Mouse (Mus musculus) limb, embryonic 13.5 days (tissue): ENCODE data around the gene Cant1. TPM values are rescaled to one million over a fixed set of nuclear protein-coding genes. Genes with fewer than 3 reads are reported as not detected.
"Not testable (repeated sequence)": the region's sequence is repeated elsewhere in the genome, so short reads cannot be mapped to it uniquely, and the experiment has no call there.

Source experiments
- ATAC-seq: fragments of 200-750 bp; cut with Nextera tagmentation; 2 replicates; pipeline ENCODE4 v1.8.0; 2017; ENCODE audit warnings: low read depth, moderate number of reproducible peaks, moderate TSS enrichment; ENCODE audit not compliant: low FRiP score
- H3K27ac ChIP-seq: fragments of 300-500 bp; sonication (generic); 2 replicates; pipeline ENCODE4 v1.5.1; 2015; ENCODE audit warnings: inconsistent platforms, mild to moderate bottlenecking, moderate library complexity
- H3K27me3 ChIP-seq: fragments of 300-500 bp; sonication (generic); 2 replicates; pipeline ENCODE4 v1.6.1; 2015; ENCODE audit warnings: mild to moderate bottlenecking, inconsistent platforms
- H3K36me3 ChIP-seq: fragments of 300-500 bp; sonication (generic); 2 replicates; pipeline ENCODE4 v1.6.1; 2015; ENCODE audit warnings: inconsistent platforms, mild to moderate bottlenecking, moderate library complexity
- H3K4me1 ChIP-seq: fragments of 300-500 bp; sonication (generic); 2 replicates; pipeline ENCODE4 v1.6.1; 2015; ENCODE audit warnings: inconsistent platforms
- H3K4me2 ChIP-seq: fragments of 300-500 bp; sonication (generic); replicated peaks from 2 replicates; pipeline ENCODE4 v1.6.1; 2015; ENCODE audit warnings: inconsistent platforms, mild to moderate bottlenecking, moderate library complexity
- H3K4me3 ChIP-seq: fragments of 300-500 bp; sonication (generic); 2 replicates; pipeline ENCODE4 v1.5.1; 2015; ENCODE audit warnings: moderate library complexity, mild to moderate bottlenecking, inconsistent platforms
- H3K9ac ChIP-seq: fragments of 300-500 bp; sonication (generic); 2 replicates; pipeline ENCODE4 v1.6.1; 2015; ENCODE audit warnings: mild to moderate bottlenecking, inconsistent platforms
- H3K9me3 ChIP-seq: fragments of 300-500 bp; sonication (generic); 2 replicates; pipeline ENCODE4 v1.6.1; 2016; ENCODE audit warnings: inconsistent platforms
- WGBS: fragments of 180-500 bp; shearing (Covaris S2); methylation state at CpG from one replicate; pipeline ENCODE4 v1.1.7; 2015; 5-methylcytosine and 5-hydroxymethylcytosine counted together
- polyA plus RNA-seq: library from polyadenylated mRNA; unstranded; fragments of >200 nt; fragmentation: Nextera tagmentation; extraction: Ambion mirVana; gene quantifications from 2 replicates; pipeline ENCODE4 v1.2.1, GENCODE M21; 2015

Cant1 gene
- polyA plus RNA-seq, 1 experiment from 2014 or later = 32.1 TPM

GRCm38 (mm10) chr11:118378656-118379055 lies 40.2 kb downstream of the Cant1 start:
- H3K9me3 ChIP-seq = no peaks in the 10 kb centered on the region
- H3K27ac ChIP-seq = no peak overlapping the region
- WGBS = 81% methylated on average over 6 of the region's 6 CpGs
- peaks cover 30% of the 10 kb centered on the region for H3K4me1 ChIP-seq
- no peak overlapping the region for H3K4me2 ChIP-seq
- no peak overlapping the region for H3K4me3 ChIP-seq
- no peaks in the 10 kb centered on the region for H3K27me3 ChIP-seq
- ATAC-seq = no peak
- no peak overlapping the region for H3K9ac ChIP-seq
- H3K36me3 ChIP-seq = no peaks in the 10 kb centered on the region

DNA sequence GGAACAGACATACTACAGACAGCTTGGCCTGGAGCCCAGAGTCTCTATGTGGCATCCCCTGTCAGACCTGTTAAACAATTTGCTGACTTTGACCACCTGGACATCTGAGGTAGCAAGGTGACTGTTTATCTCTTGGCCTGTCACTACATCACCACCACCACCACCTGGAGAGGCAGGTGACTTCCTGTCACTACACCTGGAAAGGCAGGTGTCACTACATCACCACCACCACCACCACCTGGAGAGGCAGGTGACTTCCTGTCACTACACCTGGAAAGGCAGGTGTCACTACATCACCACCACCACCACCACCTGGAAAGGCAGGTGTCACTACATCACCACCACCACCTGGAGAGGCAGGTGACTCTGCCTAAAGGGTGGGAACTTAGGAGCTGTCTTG lies 42.6 kb downstream of the Cant1 start:
- H3K27ac ChIP-seq, H3K27me3 ChIP-seq, H3K36me3 ChIP-seq, H3K4me3 ChIP-seq, H3K4me2 ChIP-seq, H3K9ac ChIP-seq, ATAC-seq, H3K9me3 ChIP-seq: not testable (repeated sequence)
- peaks cover 52% of the 10 kb centered on the region for H3K4me1 ChIP-seq

DNA sequence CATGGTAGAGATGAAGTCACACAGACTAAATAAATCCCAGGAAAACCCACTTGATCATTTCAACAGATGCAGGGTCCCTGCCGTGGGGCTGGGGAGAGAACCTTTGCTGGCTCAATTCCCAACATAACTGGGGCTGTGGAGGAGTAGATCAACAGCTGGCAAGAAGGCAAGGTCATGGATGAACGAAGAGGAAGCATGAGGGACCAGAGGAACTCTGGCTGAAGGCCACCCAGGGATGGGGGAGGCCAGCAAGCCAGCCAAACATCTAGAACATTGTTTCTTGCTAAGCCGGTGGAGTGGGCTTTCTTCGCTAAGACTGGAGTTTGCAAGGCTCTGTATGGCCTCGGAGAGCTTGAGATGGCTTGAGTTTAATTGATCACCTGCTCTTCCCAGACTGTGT lies 43.0 kb downstream of the Cant1 start:
- H3K4me1 ChIP-seq = peaks cover 55% of the 10 kb centered on the region
- ATAC-seq = 0 out of 2 replicates have a peak, but pooled peaks have one; percentile 37
- H3K36me3 ChIP-seq = no peaks in the 10 kb centered on the region
- no peak overlapping the region for H3K9ac ChIP-seq
- 73% methylated on average over 5 of the region's 5 CpGs for WGBS
- no peak overlapping the region for H3K4me2 ChIP-seq
- H3K27me3 ChIP-seq = no peaks in the 10 kb centered on the region
- no peak overlapping the region for H3K27ac ChIP-seq
- no peak overlapping the region for H3K4me3 ChIP-seq
- no peaks in the 10 kb centered on the region for H3K9me3 ChIP-seq

DNA sequence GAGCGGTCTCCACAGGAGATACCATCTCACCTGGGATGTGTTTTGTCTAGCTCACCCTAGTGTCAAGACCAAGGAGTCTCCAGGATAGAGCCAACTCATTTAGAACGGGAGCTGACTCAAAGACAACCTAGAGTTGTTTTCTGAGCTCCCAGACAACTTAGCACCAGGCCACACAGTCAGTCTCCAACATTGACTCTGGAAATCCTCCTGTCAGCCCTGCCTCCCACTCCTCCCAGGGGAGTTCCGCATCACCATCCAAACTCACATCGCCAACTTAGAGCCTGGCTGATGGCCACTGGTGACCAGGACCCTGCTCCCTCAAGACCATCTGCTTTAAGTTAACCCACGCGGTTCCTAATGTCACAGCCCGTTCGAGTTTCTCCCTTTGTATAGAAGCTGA lies 43.4 kb downstream of the Cant1 start:
- no peak for ATAC-seq
- WGBS = 65% methylated on average over 8 of the region's 8 CpGs
- Histone ChIP-seq H3K4me3 (no peak overlapping the region), H3K27me3 (no peaks in the 10 kb centered on the region), H3K4me1 (peaks cover 55% of the 10 kb centered on the region), H3K27ac (no peak overlapping the region), H3K4me2 (no peak overlapping the region), H3K36me3 (no peaks in the 10 kb centered on the region), H3K9me3 (no peaks in the 10 kb centered on the region), H3K9ac (no peak overlapping the region)

DNA sequence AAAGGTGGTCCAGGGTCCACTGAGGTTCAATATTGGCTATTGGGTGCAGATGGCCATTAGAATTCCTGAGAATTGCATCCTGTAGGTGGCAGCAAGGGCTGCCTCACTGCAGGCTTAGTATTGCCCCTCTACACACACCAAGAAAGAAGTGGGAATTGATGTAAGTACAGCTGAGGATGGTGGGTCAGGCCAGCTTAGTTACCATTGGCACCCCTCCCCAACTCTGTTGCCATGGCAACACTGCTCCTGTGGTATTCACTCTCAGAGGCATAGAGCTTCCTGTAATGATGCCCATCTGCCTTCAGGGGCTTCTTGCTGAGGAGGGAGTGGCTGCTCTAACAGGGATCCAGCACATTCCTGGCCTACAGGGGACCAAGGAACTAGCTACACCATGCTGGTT lies 43.9 kb downstream of the Cant1 start:
- Histone ChIP-seq H3K36me3 (no peaks in the 10 kb centered on the region), H3K4me3 (no peak overlapping the region), H3K27ac (no peak overlapping the region), H3K27me3 (no peaks in the 10 kb centered on the region), H3K4me2 (no peak overlapping the region), H3K9me3 (no peaks in the 10 kb centered on the region), H3K9ac (no peak overlapping the region), H3K4me1 (peaks cover 55% of the 10 kb centered on the region)
- no peak for ATAC-seq

DNA sequence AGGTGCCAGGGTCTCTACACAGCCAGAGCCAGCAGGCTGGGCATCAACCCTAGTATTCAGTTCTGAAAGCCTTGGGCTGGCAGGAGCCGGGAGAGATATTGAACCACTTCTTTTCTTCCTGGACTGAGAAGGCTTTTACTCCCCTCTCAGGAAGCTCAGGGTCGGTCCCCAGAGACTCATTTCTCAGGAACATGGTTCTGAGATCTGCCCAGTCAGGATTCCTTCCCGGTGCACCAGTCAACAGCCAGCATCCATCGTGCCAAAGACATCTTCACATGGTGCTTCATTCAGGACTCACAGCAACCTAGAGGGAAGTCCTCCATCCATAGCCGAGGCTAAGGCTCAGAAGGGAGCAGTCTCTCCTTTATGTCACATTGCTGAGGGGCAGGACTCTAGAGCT lies 44.4 kb downstream of the Cant1 start:
- no peak overlapping the region for H3K27ac ChIP-seq
- WGBS = 67% methylated on average over 5 of the region's 5 CpGs
- no peaks in the 10 kb centered on the region for H3K27me3 ChIP-seq
- H3K4me3 ChIP-seq = no peak overlapping the region
- peaks cover 54% of the 10 kb centered on the region for H3K4me1 ChIP-seq
- no peaks in the 10 kb centered on the region for H3K9me3 ChIP-seq
- no peak overlapping the region for H3K4me2 ChIP-seq
- no peak for ATAC-seq
- H3K9ac ChIP-seq = no peak overlapping the region
- no peaks in the 10 kb centered on the region for H3K36me3 ChIP-seq

DNA sequence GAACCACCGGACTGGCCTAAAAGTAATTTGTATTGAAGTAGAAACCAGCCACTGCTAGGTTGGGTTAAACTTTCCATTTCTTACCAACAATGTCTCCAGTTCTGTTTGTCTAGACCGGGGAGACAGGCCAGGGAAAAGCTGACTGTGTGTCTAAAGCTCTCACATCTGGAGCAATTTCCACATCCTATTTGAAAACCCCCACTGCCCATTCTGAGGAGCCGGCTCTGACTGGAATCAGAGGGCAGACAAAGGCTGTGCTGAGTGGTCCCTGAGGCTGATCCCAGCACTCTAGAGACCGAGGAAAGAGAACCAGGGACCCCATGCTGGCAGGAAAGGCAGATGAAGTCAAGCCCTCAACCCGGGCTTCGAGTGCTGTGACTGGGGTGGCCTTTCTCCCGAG lies 46.2 kb downstream of the Cant1 start:
- H3K9ac ChIP-seq = 0 out of 2 replicates have a peak overlapping the region, but pooled peaks have one; percentile 48

DNA sequence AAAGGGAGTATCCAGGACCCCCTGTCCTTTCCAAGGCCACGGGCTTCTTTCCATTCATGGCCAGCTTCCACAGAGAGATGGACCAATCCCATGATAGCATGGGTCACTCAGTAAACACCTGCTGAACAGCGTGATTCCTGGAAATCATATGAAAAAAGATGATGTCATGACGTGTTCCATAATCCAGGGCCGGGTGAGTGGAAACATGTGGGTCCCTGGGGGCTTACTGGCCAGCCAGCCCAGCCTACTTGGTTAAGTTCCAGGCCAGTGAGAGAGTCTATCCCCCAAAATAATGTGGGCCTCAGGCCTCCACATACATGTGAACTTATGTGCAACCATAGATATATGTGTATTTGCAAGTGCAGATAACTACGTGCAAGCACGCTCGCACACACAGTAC lies 47.0 kb downstream of the Cant1 start:
- Histone ChIP-seq H3K27ac (peak overlapping the region; percentile 74; the same call in 1 of the 2 replicates), H3K9ac (no peak overlapping the region), H3K4me3 (no peak overlapping the region), H3K4me1 (peaks cover 50% of the 10 kb centered on the region), H3K27me3 (no peaks in the 10 kb centered on the region), H3K4me2 (no peak overlapping the region), H3K9me3 (no peaks in the 10 kb centered on the region), H3K36me3 (no peaks in the 10 kb centered on the region)
- no peak for ATAC-seq
- 65% methylated on average over 7 of the region's 7 CpGs for WGBS

More for the DNA sequence above, 46.2 kb downstream of the Cant1 start:
- peaks cover 50% of the 10 kb centered on the region for H3K4me1 ChIP-seq
- no peak overlapping the region for H3K4me2 ChIP-seq
- 43% methylated on average over 7 of the region's 7 CpGs for WGBS
- no peaks in the 10 kb centered on the region for H3K36me3 ChIP-seq
- no peaks in the 10 kb centered on the region for H3K9me3 ChIP-seq
- H3K27me3 ChIP-seq = no peaks in the 10 kb centered on the region
- ATAC-seq = no peak
- no peak overlapping the region for H3K4me3 ChIP-seq
- H3K27ac ChIP-seq = peak overlapping the region; percentile 74

DNA sequence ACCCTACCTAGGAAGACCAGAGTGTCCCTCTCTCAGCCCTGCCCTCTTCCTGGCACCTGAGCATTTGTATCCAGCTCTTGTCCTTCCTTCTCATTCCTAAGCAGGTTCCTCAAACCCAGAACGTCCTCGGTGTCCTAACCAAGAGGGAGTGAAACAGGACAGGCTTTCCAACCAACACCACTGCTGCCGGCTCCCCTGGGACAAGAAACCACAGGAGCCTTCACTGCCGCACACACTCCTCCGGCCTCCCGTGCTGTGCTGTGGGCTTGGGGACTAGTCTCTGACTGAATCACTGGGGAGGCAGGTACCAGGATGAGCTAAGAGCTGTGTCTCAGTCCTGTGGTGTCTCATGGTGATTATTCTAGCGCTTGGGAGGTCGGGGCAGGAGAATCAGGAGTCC lies 49.2 kb downstream of the Cant1 start:
- Histone ChIP-seq H3K9me3 (no peaks in the 10 kb centered on the region), H3K4me2 (no peak overlapping the region), H3K27ac (no peak overlapping the region), H3K36me3 (no peaks in the 10 kb centered on the region), H3K27me3 (no peaks in the 10 kb centered on the region), H3K9ac (no peak overlapping the region), H3K4me3 (no peak overlapping the region), H3K4me1 (peaks cover 52% of the 10 kb centered on the region)
- no peak for ATAC-seq
- 71% methylated on average over 8 of the region's 8 CpGs for WGBS

GRCm38 (mm10) chr11:118369251-118369650 lies 49.6 kb downstream of the Cant1 start:
- peaks cover 52% of the 10 kb centered on the region for H3K4me1 ChIP-seq
- H3K27ac ChIP-seq = no peak overlapping the region
- WGBS = 83% methylated on average over 5 of the region's 5 CpGs
- no peaks in the 10 kb centered on the region for H3K36me3 ChIP-seq
- H3K9ac ChIP-seq = no peak overlapping the region
- ATAC-seq = no peak
- H3K4me2 ChIP-seq = no peak overlapping the region
- H3K27me3 ChIP-seq = no peaks in the 10 kb centered on the region
- H3K9me3 ChIP-seq = no peaks in the 10 kb centered on the region
- no peak overlapping the region for H3K4me3 ChIP-seq

GRCm38 (mm10) chr11:118368330-118368729 lies 50.6 kb downstream of the Cant1 start:
- Histone ChIP-seq H3K4me3 (no peak overlapping the region), H3K4me1 (peaks cover 55% of the 10 kb centered on the region), H3K4me2 (no peak overlapping the region), H3K9ac (no peak overlapping the region), H3K36me3 (no peaks in the 10 kb centered on the region), H3K27ac (no peak overlapping the region), H3K27me3 (no peaks in the 10 kb centered on the region), H3K9me3 (no peaks in the 10 kb centered on the region)
- WGBS = 65% methylated on average over 3 of the region's 3 CpGs
- ATAC-seq = no peak

GRCm38 (mm10) chr11:118366559-118366958 lies 52.3 kb downstream of the Cant1 start:
- Histone ChIP-seq H3K27ac (peak overlapping the region; percentile 77; the same call in 1 of the 2 replicates), H3K4me2 (no peak overlapping the region), H3K36me3 (no peaks in the 10 kb centered on the region), H3K27me3 (no peaks in the 10 kb centered on the region), H3K4me1 (peaks cover 55% of the 10 kb centered on the region), H3K9ac (no peak overlapping the region), H3K9me3 (no peaks in the 10 kb centered on the region), H3K4me3 (no peak overlapping the region)
- 60% methylated on average over 8 of the region's 8 CpGs for WGBS
- no peak for ATAC-seq

GRCm38 (mm10) chr11:118366108-118366507 lies 52.8 kb downstream of the Cant1 start:
- Histone ChIP-seq H3K9ac (no peak overlapping the region; the same call in 1 of the 2 replicates), H3K27ac (peak overlapping the region; percentile 77; the same call in 1 of the 2 replicates), H3K27me3 (no peaks in the 10 kb centered on the region), H3K4me2 (no peak overlapping the region), H3K4me1 (peaks cover 52% of the 10 kb centered on the region), H3K36me3 (no peaks in the 10 kb centered on the region), H3K4me3 (no peak overlapping the region), H3K9me3 (no peaks in the 10 kb centered on the region)
- ATAC-seq = no peak
- WGBS = 31% methylated on average over 3 of the region's 3 CpGs
